Mouse (Mus musculus): Measurements from ENCODE around the gene Crocc.

Gene Crocc

GRCm38 (mm10) chr4:141024052-141024451 lies 36.3 kb downstream of the Crocc start:
- in situ Hi-C loops (cut with MboI, MseI): loop anchor here (25.0 kb wide), 1 partner anchor 937 kb away; no protein-coding TSS in a partner anchor

GRCm38 (mm10) chr4:141021614-141021929 lies 38.8 kb downstream of the Crocc start:
- in situ Hi-C loops (cut with MboI, MseI): loop anchor here (25.0 kb wide), 1 partner anchor 934 kb away; no protein-coding TSS in a partner anchor

GRCm38 (mm10) chr4:141020811-141021613 lies 39.3 kb downstream of the Crocc start:
- in situ Hi-C loops (cut with MboI, MseI): loop anchor here (25.0 kb wide), 1 partner anchor 934 kb away; no protein-coding TSS in a partner anchor

- in situ Hi-C loops (cut with MboI, MseI): loop anchor here (25.0 kb wide), 1 partner anchor 933 kb away; no protein-coding TSS in a partner anchor
These were observed 40.1 kb downstream of the Crocc start for GRCm38 (mm10) chr4:141020220-141020619.

GRCm38 (mm10) chr4:141017657-141018436 lies 42.5 kb downstream of the Crocc start:
- in situ Hi-C loops (cut with MboI, MseI): loop anchor here (25.0 kb wide), 1 partner anchor 931 kb away; no protein-coding TSS in a partner anchor

GRCm38 (mm10) chr4:141016311-141016710 lies 44.0 kb downstream of the Crocc start:
- in situ Hi-C loops (cut with MboI, MseI): loop anchor here (25.0 kb wide), 1 partner anchor 929 kb away; no protein-coding TSS in a partner anchor

GRCm38 (mm10) chr4:141015356-141015755 lies 45.0 kb downstream of the Crocc start:
- in situ Hi-C loops (cut with MboI, MseI): loop anchor here (25.0 kb wide), 1 partner anchor 928 kb away; no protein-coding TSS in a partner anchor

- in situ Hi-C loops (cut with MboI, MseI): loop anchor here (25.0 kb wide), 1 partner anchor 928 kb away; no protein-coding TSS in a partner anchor
These were observed 45.5 kb downstream of the Crocc start for GRCm38 (mm10) chr4:141014856-141015255.

- in situ Hi-C loops (cut with MboI, MseI): loop anchor here (25.0 kb wide), 1 partner anchor 927 kb away; no protein-coding TSS in a partner anchor
These were observed 46.2 kb downstream of the Crocc start for GRCm38 (mm10) chr4:141014114-141014513.

GRCm38 (mm10) chr4:141012558-141012957 lies 47.8 kb downstream of the Crocc start:
- in situ Hi-C loops (cut with MboI, MseI): loop anchor here (25.0 kb wide), 1 partner anchor 925 kb away; no protein-coding TSS in a partner anchor

- in situ Hi-C loops (cut with MboI, MseI): loop anchor here (25.0 kb wide), 1 partner anchor 924 kb away; no protein-coding TSS in a partner anchor
These were observed 48.6 kb downstream of the Crocc start for GRCm38 (mm10) chr4:141011556-141012328.

GRCm38 (mm10) chr4:141010941-141011429 lies 49.4 kb downstream of the Crocc start:
- in situ Hi-C loops (cut with MboI, MseI): loop anchor here (25.0 kb wide), 1 partner anchor 924 kb away; no protein-coding TSS in a partner anchor

- in situ Hi-C loops (cut with MboI, MseI): loop anchor here (25.0 kb wide), 1 partner anchor 923 kb away; no protein-coding TSS in a partner anchor
These were observed 49.8 kb downstream of the Crocc start for GRCm38 (mm10) chr4:141010526-141010925.

- in situ Hi-C loops (cut with MboI, MseI): loop anchor here (25.0 kb wide), 1 partner anchor 923 kb away; no protein-coding TSS in a partner anchor
These were observed 50.2 kb downstream of the Crocc start, which contains the start of gene Mfap2 for GRCm38 (mm10) chr4:141010118-141010517. Mfap2 (plus strand) TSS chr4:141010418.

GRCm38 (mm10) chr4:141008028-141008427 lies 52.3 kb downstream of the Crocc start:
- in situ Hi-C loops (cut with MboI, MseI): loop anchor here (25.0 kb wide), 1 partner anchor 921 kb away; no protein-coding TSS in a partner anchor

- in situ Hi-C loops (cut with MboI, MseI): loop anchor here (25.0 kb wide), 1 partner anchor 919 kb away; no protein-coding TSS in a partner anchor
These were observed 54.4 kb downstream of the Crocc start for GRCm38 (mm10) chr4:141005983-141006382.

GRCm38 (mm10) chr4:140996812-140997211 lies 63.5 kb downstream of the Crocc start:
- in situ Hi-C loops (cut with MboI, MseI): no loop called here

- in situ Hi-C loops (cut with MboI, MseI): no loop called here
These were observed 64.5 kb downstream of the Crocc start for GRCm38 (mm10) chr4:140995811-140996210.

- in situ Hi-C loops (cut with MboI, MseI): no loop called here
These were observed 66.5 kb downstream of the Crocc start for GRCm38 (mm10) chr4:140993846-140994245.

GRCm38 (mm10) chr4:140992215-140992614 lies 68.1 kb downstream of the Crocc start:
- in situ Hi-C loops (cut with MboI, MseI): no loop called here
